Mouse (Mus musculus) C2C12 (cell line): ENCODE data around the gene Olfr99. TPM values are rescaled to one million over a fixed set of nuclear protein-coding genes. Genes with fewer than 3 reads are reported as not detected.

Experiments used
- H3K27me3 ChIP-seq: one replicate; pipeline ENCODE4 v1.6.1; 2011; ENCODE audit not compliant: control insufficient read depth, insufficient read depth, insufficient read length
- H3K36me3 ChIP-seq: one replicate; pipeline ENCODE4 v1.6.1; 2011; ENCODE audit not compliant: control insufficient read depth, insufficient read depth
- H3K4me3 ChIP-seq: one replicate; pipeline ENCODE4 v1.5.1; 2011; ENCODE audit warnings: mild to moderate bottlenecking, control low read depth; ENCODE audit not compliant: poor library complexity, insufficient read depth, severe bottlenecking
- H3K79me2 ChIP-seq: one replicate; pipeline ENCODE4 v1.6.1; 2011; ENCODE audit not compliant: control insufficient read depth, insufficient read depth
- H3K79me3 ChIP-seq: one replicate; pipeline ENCODE4 v1.6.1; 2011; ENCODE audit warnings: low read depth, control low read depth
- H3ac ChIP-seq: one replicate; pipeline ENCODE3; 2011; ENCODE audit warnings: low read depth; ENCODE audit not compliant: control insufficient read depth, insufficient read length
- CEBPB ChIP-seq: IDR thresholded peaks from one replicate; pipeline ENCODE4 v1.6.1; 2011; ENCODE audit warnings: low read depth, mild to moderate bottlenecking, control low read depth, moderate library complexity
- CTCF ChIP-seq: IDR thresholded peaks from one replicate; pipeline ENCODE4 v1.5.1; 2011; ENCODE audit not compliant: control insufficient read depth, insufficient read depth, insufficient read length
- FOSL1 ChIP-seq: IDR thresholded peaks from one replicate; pipeline ENCODE4 v1.8.0; 2011; ENCODE audit warnings: mild to moderate bottlenecking, low read length; ENCODE audit not compliant: poor library complexity, insufficient read depth, severe bottlenecking
- MAX ChIP-seq: IDR thresholded peaks from one replicate; pipeline ENCODE4 v1.6.1; 2011; ENCODE audit warnings: mild to moderate bottlenecking, control low read depth
- MYOD1 ChIP-seq: IDR thresholded peaks from one replicate; pipeline ENCODE4 v1.6.1; 2011; ENCODE audit warnings: low read depth; ENCODE audit not compliant: control insufficient read depth, insufficient read length
- MYOG ChIP-seq: IDR thresholded peaks from one replicate; pipeline ENCODE4 v1.6.1; 2011; ENCODE audit not compliant: control insufficient read depth, insufficient read length; ENCODE audit errors: extremely low read depth
- USF1 ChIP-seq: IDR thresholded peaks from one replicate; pipeline ENCODE4 v1.6.1; 2011; ENCODE audit warnings: low read depth, mild to moderate bottlenecking, control low read depth, moderate library complexity
- long read RNA-seq, 2 experiments: library from polyadenylated mRNA; unstranded; transcript quantifications; one replicate each; pipeline ENCODE4 v2.0.0; 2019 to 2020
- polyA plus RNA-seq: library from polyadenylated mRNA; unstranded; fragments of >200 nt; fragmentation: generic; extraction: Trizol; gene quantifications from one replicate; pipeline ENCODE4 v1.2.1, GENCODE M21; 2012; ENCODE audit warnings: missing spikeins

The Olfr99 gene
- polyA plus RNA-seq, result not detected
- long read RNA-seq, experiment 1, result 0 reads
- long read RNA-seq, experiment 2, result 0 reads

DNA sequence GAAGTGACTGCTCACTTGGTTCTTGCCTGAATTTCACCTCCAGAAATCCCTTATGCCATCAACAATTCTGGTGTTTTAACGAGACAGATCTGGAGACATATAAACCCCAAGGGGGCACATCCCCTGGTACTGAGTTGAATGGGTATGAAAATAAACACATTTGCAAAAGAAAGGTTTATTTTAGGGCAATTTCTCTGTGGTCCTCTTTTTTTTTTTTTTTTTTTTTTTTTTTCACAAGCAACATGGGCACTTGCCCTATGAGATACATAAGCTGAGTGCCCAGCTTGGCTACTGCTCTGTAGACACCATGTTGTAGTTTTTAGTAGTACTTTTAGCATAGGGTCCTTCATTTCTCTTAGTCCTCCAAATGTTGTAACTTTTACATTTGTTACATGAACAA is at the start of gene Olfr99:
Gene Olfr99, minus strand, starts transcription at position 101 of the 400 bp plus-strand sequence.
- H3K36me3 ChIP-seq, result no peaks in the 10 kb centered on the region
- TF ChIP-seq USF1 (no peak), MAX (no peak), MYOD1 (no peak), CTCF (no peak), CEBPB (no peak), MYOG (no peak), FOSL1 (no peak)
- H3K4me3 ChIP-seq, result no peak within 1 kb of the TSS
- no peaks in the 10 kb centered on the region for H3K79me3 ChIP-seq
- no peaks in the 10 kb centered on the region for H3K27me3 ChIP-seq
- no peak within 1 kb of the TSS for H3ac ChIP-seq
- no peaks in the 10 kb centered on the region for H3K79me2 ChIP-seq

DNA sequence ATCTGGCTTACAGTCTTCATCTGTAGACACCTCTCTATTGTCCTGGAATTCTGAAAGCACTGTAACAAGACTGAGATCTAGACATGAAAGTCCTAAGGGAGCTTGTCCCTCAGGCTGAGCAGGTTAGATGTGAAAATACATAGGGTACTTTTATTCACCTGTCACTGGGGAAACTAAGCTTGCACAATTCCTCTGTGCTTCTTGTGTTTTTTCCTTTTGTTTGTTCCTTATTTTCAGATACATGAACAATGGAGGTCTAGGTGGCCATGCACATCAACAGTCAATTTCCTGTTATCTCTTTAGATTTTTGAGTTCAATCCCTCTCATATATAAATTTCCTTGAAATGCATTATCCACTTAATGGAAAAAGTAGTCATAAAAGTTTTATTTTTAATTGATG is 33.7 kb upstream of the Olfr99 start, which contains the start of gene Olfr102:
Gene Olfr102, minus strand, starts transcription at position 101 of the 400 bp plus-strand sequence.
- no peak within 1 kb of the TSS for H3K4me3 ChIP-seq
- no peaks in the 10 kb centered on the region for H3K79me2 ChIP-seq
- TF ChIP-seq MYOD1, result no peak
- no peak for TF ChIP-seq CTCF
- TF ChIP-seq MYOG, result no peak
- no peak for TF ChIP-seq MAX
- no peak for TF ChIP-seq USF1
- TF ChIP-seq CEBPB, result no peak
- TF ChIP-seq FOSL1, result no peak
- H3K27me3 ChIP-seq, result no peaks in the 10 kb centered on the region
- H3ac ChIP-seq, result no peak within 1 kb of the TSS
- no peaks in the 10 kb centered on the region for H3K36me3 ChIP-seq
- H3K79me3 ChIP-seq, result no peaks in the 10 kb centered on the region

DNA sequence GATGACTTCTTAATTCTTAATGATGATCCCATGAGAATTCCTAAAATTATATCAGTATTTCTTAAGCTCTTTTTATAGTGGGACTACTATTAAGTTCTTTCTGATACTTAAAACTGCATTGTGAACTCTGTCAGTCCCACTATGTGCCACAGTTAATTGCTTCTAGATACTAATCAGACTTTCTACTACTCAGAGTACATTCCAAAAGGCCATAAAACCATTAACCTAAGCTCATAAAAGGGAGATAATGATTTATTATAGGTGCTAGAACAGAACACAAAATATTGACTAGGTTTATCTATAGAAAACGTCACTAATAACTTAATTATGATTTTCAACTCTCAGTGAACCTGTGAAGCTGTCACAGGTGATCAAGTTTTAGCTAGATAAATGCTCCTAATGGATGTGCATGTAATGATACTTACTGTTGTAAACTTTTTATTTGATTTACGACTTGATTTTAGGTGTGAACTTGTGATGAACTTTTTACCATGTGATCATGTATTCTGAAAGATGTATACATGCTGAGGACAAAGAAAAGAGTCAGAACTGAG is 27.0 kb upstream of the Olfr99 start:
- TF ChIP-seq MYOD1, result no peak
- TF ChIP-seq MYOG, result no peak
- TF ChIP-seq USF1, result no peak
- no peak for TF ChIP-seq MAX
- TF ChIP-seq CTCF, result no peak
- TF ChIP-seq CEBPB, result no peak
- TF ChIP-seq FOSL1, result no peak
- no peak overlapping the region for H3ac ChIP-seq
- H3K79me2 ChIP-seq, result no peaks in the 10 kb centered on the region
- H3K79me3 ChIP-seq, result no peaks in the 10 kb centered on the region
- H3K4me3 ChIP-seq, result no peak overlapping the region
- no peaks in the 10 kb centered on the region for H3K36me3 ChIP-seq
- no peaks in the 10 kb centered on the region for H3K27me3 ChIP-seq

DNA sequence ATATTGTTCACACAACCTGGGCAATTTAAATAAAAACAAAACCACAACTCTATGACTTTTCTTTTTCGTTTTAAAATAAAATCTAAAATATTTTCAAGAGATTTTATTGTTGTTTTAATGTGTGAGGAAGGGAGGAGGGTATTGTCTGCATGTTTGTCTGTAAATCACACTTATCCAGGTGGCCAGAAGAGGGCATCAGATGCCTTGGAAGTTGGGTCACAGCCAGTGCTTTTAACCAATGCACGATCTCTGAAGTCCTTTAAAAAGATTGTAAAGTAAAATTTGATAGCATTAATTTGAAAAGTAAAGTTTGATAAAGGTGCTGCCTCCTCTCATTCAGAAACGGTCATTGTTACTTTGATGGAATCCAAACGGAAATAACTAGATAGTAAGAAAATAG is 25.2 kb upstream of the Olfr99 start:
- Histone ChIP-seq H3K27me3 (no peaks in the 10 kb centered on the region), H3ac (no peak overlapping the region), H3K4me3 (no peak overlapping the region), H3K79me2 (no peaks in the 10 kb centered on the region), H3K79me3 (no peaks in the 10 kb centered on the region), H3K36me3 (no peaks in the 10 kb centered on the region)
- TF ChIP-seq CEBPB (no peak), MYOD1 (no peak)

DNA sequence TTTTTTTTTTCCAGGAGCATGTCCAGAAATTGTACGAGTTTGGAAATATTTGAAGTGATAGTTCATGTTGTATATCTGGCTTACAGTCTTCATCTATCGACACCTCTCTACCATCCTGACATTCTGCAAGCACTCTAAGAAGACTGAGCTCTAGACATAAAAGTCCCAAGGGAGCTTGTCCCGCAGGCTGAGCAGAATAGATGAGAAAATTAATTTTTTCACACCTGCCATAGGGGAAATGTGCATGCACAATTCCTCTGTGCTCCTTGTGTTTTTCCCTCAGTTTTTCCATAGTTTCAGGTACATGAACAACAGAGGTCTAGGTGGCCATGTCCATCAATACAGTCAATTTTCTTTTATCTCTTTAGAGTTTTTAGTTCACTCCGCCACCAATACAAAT is 21.0 kb upstream of the Olfr99 start, which contains the start of gene Olfr101:
Gene Olfr101, minus strand, starts transcription at position 101 of the 400 bp plus-strand sequence.
- no peaks in the 10 kb centered on the region for H3K79me2 ChIP-seq
- H3K4me3 ChIP-seq, result no peak within 1 kb of the TSS
- no peak for TF ChIP-seq MYOD1
- TF ChIP-seq CTCF, result no peak
- TF ChIP-seq MAX, result no peak
- TF ChIP-seq MYOG, result no peak
- TF ChIP-seq USF1, result no peak
- no peak for TF ChIP-seq FOSL1
- no peak for TF ChIP-seq CEBPB
- no peak within 1 kb of the TSS for H3ac ChIP-seq
- H3K36me3 ChIP-seq, result no peaks in the 10 kb centered on the region
- no peaks in the 10 kb centered on the region for H3K79me3 ChIP-seq
- H3K27me3 ChIP-seq, result no peaks in the 10 kb centered on the region

DNA sequence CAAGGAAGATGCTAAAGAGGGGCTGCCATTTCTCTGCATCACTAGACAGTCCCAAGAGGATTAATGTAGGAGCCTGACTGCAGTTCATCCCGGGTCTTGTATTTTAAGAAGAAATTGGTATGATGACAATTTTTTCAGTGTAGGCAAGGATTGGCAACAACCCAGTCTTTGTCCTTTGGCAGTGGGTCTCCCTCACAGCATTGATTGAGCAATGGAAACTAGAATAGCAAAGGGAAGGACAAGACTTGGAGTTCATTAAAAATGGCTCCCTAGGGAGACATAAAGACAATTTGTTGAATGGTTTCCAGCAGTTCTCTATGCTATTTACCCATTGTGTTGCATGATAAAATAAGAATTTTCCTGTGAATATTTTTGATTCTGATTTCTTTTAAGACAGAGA is 2.9 kb downstream of the Olfr99 start:
- H3K79me2 ChIP-seq, result no peaks in the 10 kb centered on the region
- no peaks in the 10 kb centered on the region for H3K79me3 ChIP-seq
- TF ChIP-seq CEBPB (no peak), MAX (no peak), MYOG (no peak), CTCF (no peak), FOSL1 (no peak), USF1 (no peak), MYOD1 (no peak)
- H3ac ChIP-seq, result no peak overlapping the region
- no peak overlapping the region for H3K4me3 ChIP-seq
- H3K36me3 ChIP-seq, result no peaks in the 10 kb centered on the region
- no peaks in the 10 kb centered on the region for H3K27me3 ChIP-seq
